Comparison of ENCODE assay signal across 11 mouse cellular contexts in the genomic region with DNA sequence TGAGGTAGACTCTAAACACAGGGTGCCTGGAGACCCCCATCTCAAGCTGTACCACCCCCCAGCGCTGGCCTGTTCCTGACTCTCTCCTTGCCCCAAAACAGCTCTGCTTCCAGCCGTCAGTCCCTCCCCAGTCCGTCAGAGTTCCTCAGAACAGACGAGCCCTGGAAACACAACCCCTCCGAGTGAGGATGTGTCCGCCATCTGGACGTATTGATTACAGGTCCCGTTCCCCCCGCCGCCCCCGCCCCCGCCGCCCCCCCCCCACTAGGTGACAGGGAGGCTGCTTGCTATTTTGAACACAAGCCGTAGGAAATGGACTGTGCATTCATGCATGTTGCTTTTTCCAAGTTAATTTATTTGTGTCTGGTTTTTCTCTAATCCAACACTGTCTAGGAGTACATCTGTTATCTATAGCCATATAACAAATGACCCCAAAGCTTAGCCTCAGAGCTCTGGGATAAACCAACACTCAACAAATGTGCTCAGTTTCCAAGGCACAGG. TPM values are rescaled to one million over a fixed set of nuclear protein-coding genes. Genes with fewer than 3 reads are reported as not detected.
DNase-seq lines count a peak whose midpoint lies in the region; ATAC-seq lines count a peak whose summit lies in the region.
"Had no signal": no experiment of that assay in that cellular context is flagged by ENCODE, and none has a peak within 500 bp of the region (broad histone marks: within the 10 kb centered on the region; RNA-seq: fewer than 3 reads in every experiment).

No protein-coding gene starts in this region.

- no peaks in the 10 kb centered on the region for H3K27me3 ChIP-seq in kidney, embryonic 15.5 days
- H3K27me3 ChIP-seq in embryonic facial prominence, embryonic 12.5 days = no peaks in the 10 kb centered on the region

- H3K4me2 ChIP-seq in kidney, embryonic 15.5 days = peak overlapping the region; percentile 26; the same call in 1 of the 2 replicates
- H3K4me2 ChIP-seq in embryonic facial prominence, embryonic 12.5 days (replicated peaks) = peak overlapping the region; percentile 26

- no peaks in the 10 kb centered on the region for H3K9me3 ChIP-seq in kidney, embryonic 15.5 days (replicated peaks)
- no peaks in the 10 kb centered on the region for H3K9me3 ChIP-seq in embryonic facial prominence, embryonic 12.5 days

- DNase-seq in kidney, adult 8-10 months = no peak
- peak; percentile 36 for DNase-seq in embryo, embryonic 10.5 days (ENCODE audit: low spot score)
- DNase-seq in mesoderm, embryonic 11.5 days (ENCODE audit: low read depth, low spot score) = peak; percentile 41
- DNase-seq in cerebellum, adult 8-10 months = no peak
- no peak for DNase-seq in frontal cortex, postnatal 14 days (ENCODE audit: low spot score in 2 of 2)
- DNase-seq: heart, adult 18-20 months; right cerebral cortex, postnatal 4 days; thymus, postnatal 36 days had no signal

- no peak overlapping the region for H3K4me3 ChIP-seq in kidney, embryonic 15.5 days (replicated peaks)
- no peak overlapping the region for H3K4me3 ChIP-seq in embryonic facial prominence, embryonic 12.5 days

- no peaks in the 10 kb centered on the region for H3K36me3 ChIP-seq in kidney, embryonic 15.5 days
- H3K36me3 ChIP-seq in embryonic facial prominence, embryonic 12.5 days = no peaks in the 10 kb centered on the region

- 10% methylated on average over 14 of the region's 14 CpGs for WGBS in kidney, embryonic 15.5 days
- WGBS in embryonic facial prominence, embryonic 12.5 days = 20% methylated on average over 14 of the region's 14 CpGs

- peaks cover 33% of the 10 kb centered on the region for H3K4me1 ChIP-seq in kidney, embryonic 15.5 days
- H3K4me1 ChIP-seq in embryonic facial prominence, embryonic 12.5 days = peaks cover 10% of the 10 kb centered on the region

- H3K27ac ChIP-seq in kidney, embryonic 15.5 days = peak overlapping the region; percentile 92
- H3K27ac ChIP-seq in embryonic facial prominence, embryonic 12.5 days = peak overlapping the region; percentile 54; the same call in 1 of the 2 replicates

- ATAC-seq in kidney, embryonic 15.5 days (replicated peaks; ENCODE audit: low FRiP score) = peak; percentile 66
- peak; percentile 75 for ATAC-seq in embryonic facial prominence, embryonic 12.5 days (ENCODE audit: insufficient number of reproducible peaks, insufficient read depth, low FRiP score, low TSS enrichment)
- ATAC-seq: activated CD4-positive, CD25-positive, alpha-beta regulatory T cell, adult 4 months had no signal

- H3K9ac ChIP-seq in kidney, embryonic 15.5 days = no peak overlapping the region
- no peak overlapping the region for H3K9ac ChIP-seq in embryonic facial prominence, embryonic 12.5 days

RNA-seq across cellular contexts. Expression of a gene that starts 37.2 kb away (rescaled TPM):
- 85.7 and 88.3 TPM in 2 replicates for polyA plus RNA-seq in kidney, embryonic 15.5 days (2015; fragmentation: Nextera tagmentation; extraction: Ambion mirVana)
- 97.9 and 99.2 TPM in 2 replicates for polyA plus RNA-seq in embryonic facial prominence, embryonic 12.5 days (2016; fragmentation: Nextera tagmentation; extraction: Ambion mirVana)

RNA-seq across cellular contexts. Expression of a gene that starts 37.2 kb away (rescaled TPM):
- polyA plus RNA-seq in kidney, embryonic 15.5 days (2015; fragmentation: Nextera tagmentation; extraction: Ambion mirVana) = 53.7 and 55.6 TPM in 2 replicates
- 59.8 and 62.9 TPM in 2 replicates for polyA plus RNA-seq in embryonic facial prominence, embryonic 12.5 days (2016; fragmentation: Nextera tagmentation; extraction: Ambion mirVana)

Comparison
In these comparisons a context has a peak if more than half of its experiments do, and no peak if none do; other contexts are left out.
1. DNase-seq: peak in embryo, embryonic 10.5 days (single experiment) and mesoderm, embryonic 11.5 days (single experiment); none in kidney, adult 8-10 months (0 of 2), cerebellum, adult 8-10 months (single experiment) and frontal cortex, postnatal 14 days (0 of 2).